In the genomic region with DNA sequence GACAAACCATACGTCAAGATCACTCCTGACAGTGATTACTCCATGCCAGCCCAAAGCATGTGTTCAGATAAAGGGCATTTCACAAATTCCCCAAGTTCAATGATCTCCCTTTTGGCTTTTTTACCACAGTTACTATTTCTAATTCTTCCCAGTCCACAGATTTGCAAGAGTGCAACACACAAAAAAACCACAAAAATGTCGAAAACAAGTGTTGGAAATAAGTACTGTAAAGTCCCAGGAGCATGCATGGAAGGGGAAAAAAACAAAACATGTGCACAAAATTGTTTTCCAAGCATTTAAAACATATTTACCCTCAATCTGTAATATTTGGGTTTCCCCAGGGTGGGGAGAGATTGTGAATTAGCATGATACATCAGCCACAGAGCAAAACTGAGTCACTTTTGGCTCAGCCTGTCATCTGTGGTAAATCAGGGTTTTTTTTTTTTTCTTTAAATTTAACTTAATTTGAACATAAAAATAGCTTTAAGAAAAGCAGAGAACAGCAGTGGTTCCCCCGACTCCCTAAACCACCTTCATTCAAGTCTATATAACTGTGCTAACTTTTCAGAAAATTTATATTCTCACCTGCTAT, we compare ENCODE assay signal across 28 mouse cellular contexts.
DNase-seq lines count a peak whose midpoint lies in the region; ATAC-seq lines count a peak whose summit lies in the region.
"Had no signal": no experiment of that assay in that cellular context is flagged by ENCODE, and none has a peak within 500 bp of the region (broad histone marks: within the 10 kb centered on the region; RNA-seq: fewer than 3 reads in every experiment).

No protein-coding gene starts in this region.

- no peaks in the 10 kb centered on the region for H3K27me3 ChIP-seq in embryonic facial prominence, embryonic 14.5 days (replicated peaks; ENCODE audit: control insufficient read depth, insufficient read depth, low read length)
- H3K27me3 ChIP-seq: forebrain, embryonic 13.5 days; heart, embryonic 13.5 days; Patski had no signal

- ATAC-seq in embryonic facial prominence, embryonic 14.5 days (ENCODE audit: low read depth), result no peak
- ATAC-seq: forebrain, embryonic 13.5 days; forebrain, postnatal 0 days; intestine, postnatal 0 days; Patski had no signal

- H3K9ac ChIP-seq in embryonic facial prominence, embryonic 14.5 days (ENCODE audit: low read depth, low read length), result no peak overlapping the region
- H3K9ac ChIP-seq: forebrain, embryonic 13.5 days; forebrain, postnatal 0 days; heart, embryonic 13.5 days; hindbrain, embryonic 14.5 days had no signal

- no peaks in the 10 kb centered on the region for H3K9me3 ChIP-seq in embryonic facial prominence, embryonic 14.5 days (ENCODE audit: control insufficient read depth, low read length)
- H3K9me3 ChIP-seq: forebrain, embryonic 10.5 days; forebrain, embryonic 13.5 days; heart, embryonic 10.5 days; heart, embryonic 13.5 days had no signal

- no peaks in the 10 kb centered on the region for H3K4me1 ChIP-seq in embryonic facial prominence, embryonic 14.5 days (ENCODE audit: control insufficient read depth, insufficient read depth, low read length)
- H3K4me1 ChIP-seq: forebrain, embryonic 10.5 days; forebrain, embryonic 13.5 days; heart, embryonic 10.5 days; heart, embryonic 13.5 days had no signal

- peak; percentile 17 for DNase-seq in A20 (ENCODE audit: low read depth, low spot score)
- DNase-seq in Muller cell, postnatal 12 days (ENCODE audit: inconsistent ontology term), result peak; percentile 67
- peak; percentile 84 for DNase-seq in embryonic facial prominence, embryonic 14.5 days (ENCODE audit: low spot score)
- DNase-seq in fibroblast of lung, adult 2 months (ENCODE audit: low read depth), result peak; percentile 35
- no peak for DNase-seq in liver
- no peak for DNase-seq in gastrocnemius, postnatal 25 days
- no peak for DNase-seq in adrenal gland, adult 8-10 months
- DNase-seq: adrenal gland, adult 2 months; adrenal gland, postnatal 25 days; B cell, adult 2 months; cerebellum, adult 11-12 months; cerebellum, adult 8-10 months; cerebellum, postnatal 10 days; cerebellum, postnatal 36 days; embryo, embryonic 11 days; forebrain, postnatal 0 days; gastrocnemius, postnatal 36 days; heart, adult 2 months; heart, postnatal 14 days; heart, postnatal 4 days; kidney, adult 2 months had no signal

- H3K36me3 ChIP-seq in embryonic facial prominence, embryonic 14.5 days (ENCODE audit: control insufficient read depth, insufficient read depth, low read length), result no peaks in the 10 kb centered on the region
- H3K36me3 ChIP-seq: forebrain, embryonic 10.5 days; heart, embryonic 10.5 days; heart, embryonic 13.5 days had no signal

- 41% methylated on average over 3 of the region's 3 CpGs for WGBS in embryonic facial prominence, embryonic 14.5 days

- H3K27ac ChIP-seq in embryonic facial prominence, embryonic 14.5 days (replicated peaks; ENCODE audit: low read depth, low read length), result 0 out of 2 replicates have a peak overlapping the region, but pooled peaks have one; percentile 3
- H3K27ac ChIP-seq: forebrain, embryonic 10.5 days; forebrain, embryonic 13.5 days; heart, adult 2 months; heart, embryonic 10.5 days; heart, embryonic 13.5 days; hindbrain, embryonic 14.5 days had no signal

- no peak overlapping the region for H3K4me2 ChIP-seq in embryonic facial prominence, embryonic 14.5 days (ENCODE audit: low read depth, low read length)
- H3K4me2 ChIP-seq: forebrain, embryonic 13.5 days; heart, embryonic 13.5 days; hindbrain, embryonic 14.5 days had no signal

- H3K4me3 ChIP-seq in embryonic facial prominence, embryonic 14.5 days (ENCODE audit: low read depth, low read length), result no peak overlapping the region
- H3K4me3 ChIP-seq: forebrain, embryonic 10.5 days; forebrain, embryonic 13.5 days; heart, adult 2 months; heart, embryonic 10.5 days; heart, embryonic 13.5 days had no signal

Comparison
In these comparisons a context has a peak if more than half of its experiments do, and no peak if none do; other contexts are left out.
1. DNase-seq: peak in A20 (single experiment), Muller cell, postnatal 12 days (single experiment), embryonic facial prominence, embryonic 14.5 days (single experiment) and fibroblast of lung, adult 2 months (single experiment); none in liver (single experiment), gastrocnemius, postnatal 25 days (single experiment) and adrenal gland, adult 8-10 months (single experiment).